Mouse (Mus musculus) hindbrain, embryonic 11.5 days (tissue): ENCODE results near the gene Lzic. TPM values are rescaled to one million over a fixed set of nuclear protein-coding genes. Genes with fewer than 3 reads are reported as not detected.
A peak's percentile ranks its signal among the peaks of the same experiment; 100 is the strongest.

Experiments
- ATAC-seq: fragments of 200-750 bp; cut with Nextera tagmentation; 2 replicates; pipeline ENCODE4 v1.8.0; 2017; ENCODE audit warnings: mild to moderate bottlenecking, moderate TSS enrichment, moderate library complexity; ENCODE audit not compliant: low FRiP score
- DNase-seq: peaks from one replicate; pipeline ENCODE4 v3.0.0-alpha.2; 2015; ENCODE audit warnings: low spot score
- H3K27ac ChIP-seq: fragments of 300-500 bp; sonication (generic); 2 replicates; pipeline ENCODE4 v1.5.1; 2014; ENCODE audit warnings: mild to moderate bottlenecking, low read depth, low read length
- H3K27me3 ChIP-seq: fragments of 300-500 bp; sonication (generic); 2 replicates; pipeline ENCODE4 v1.6.1; 2014; ENCODE audit warnings: mild to moderate bottlenecking, low read length, moderate library complexity, mixed read lengths; ENCODE audit not compliant: control insufficient read depth, insufficient read depth
- H3K36me3 ChIP-seq: fragments of 300-500 bp; sonication (generic); 2 replicates; pipeline ENCODE4 v1.6.1; 2014; ENCODE audit warnings: mild to moderate bottlenecking, low read length, moderate library complexity, mixed read lengths; ENCODE audit not compliant: control insufficient read depth, insufficient read depth
- H3K4me1 ChIP-seq: fragments of 300-500 bp; sonication (generic); replicated peaks from 2 replicates; pipeline ENCODE4 v1.6.1; 2014; ENCODE audit warnings: low read length, mixed read lengths; ENCODE audit not compliant: control insufficient read depth, insufficient read depth
- H3K4me2 ChIP-seq: fragments of 300-500 bp; sonication (generic); replicated peaks from 2 replicates; pipeline ENCODE4 v1.6.1; 2014; ENCODE audit warnings: mild to moderate bottlenecking, low read depth, low read length
- H3K4me3 ChIP-seq: fragments of 300-500 bp; sonication (generic); 2 replicates; pipeline ENCODE4 v1.5.1; 2014; ENCODE audit warnings: low read depth, low read length
- H3K9ac ChIP-seq: fragments of 300-500 bp; sonication (generic); 2 replicates; pipeline ENCODE4 v1.6.1; 2014; ENCODE audit warnings: low read depth, low read length
- H3K9me3 ChIP-seq: fragments of 300-500 bp; sonication (generic); 2 replicates; pipeline ENCODE4 v1.6.1; 2016; ENCODE audit warnings: low read length; ENCODE audit not compliant: control insufficient read depth
- WGBS: fragments of 180-500 bp; shearing (Covaris S2); extraction: QIAGEN DNeasy Blood & Tissue Kit; methylation state at CpG from one replicate; pipeline ENCODE4 v1.1.7; 2014; 5-methylcytosine and 5-hydroxymethylcytosine counted together
- polyA plus RNA-seq: library from polyadenylated mRNA; unstranded; fragments of >200 nt; fragmentation: Nextera tagmentation; extraction: Ambion mirVana; gene quantifications from 2 replicates; pipeline ENCODE4 v1.2.1, GENCODE M21; 2014

The Lzic gene
- 48.4 and 54.8 TPM in 2 replicates for polyA plus RNA-seq

GRCm38 (mm10) chr4:149485053-149485824, at the start of gene Lzic, which contains the start of gene Nmnat1:
Gene Lzic, plus strand, starts transcription at chr4:149485229.
Gene Nmnat1, minus strand, starts transcription at chr4:149485202.
- peak within 1 kb of the TSS; percentile 73 for H3K4me2 ChIP-seq
- WGBS: under 1% methylated on average over 60 of the region's 60 CpGs

GRCm38 (mm10) chr4:149440576-149440975, 44.5 kb upstream of the Lzic start:
- Histone ChIP-seq H3K4me2 (no peak overlapping the region), H3K4me3 (no peak overlapping the region), H3K9ac (no peak overlapping the region), H3K27ac (no peak overlapping the region), H3K27me3 (no peaks in the 10 kb centered on the region), H3K4me1 (no peaks in the 10 kb centered on the region), H3K36me3 (no peaks in the 10 kb centered on the region), H3K9me3 (no peaks in the 10 kb centered on the region)
- ATAC-seq (no peak), DNase-seq (no peak)
- WGBS: 69% methylated on average over 8 of the region's 8 CpGs

More at GRCm38 (mm10) chr4:149485053-149485824, at the start of gene Lzic, which contains the start of gene Nmnat1:
- H3K4me3 ChIP-seq: peak within 1 kb of the TSS; percentile 76
- no peaks in the 10 kb centered on the region for H3K27me3 ChIP-seq
- peak within 1 kb of the TSS; percentile 55 for H3K27ac ChIP-seq
- DNase-seq: peak; percentile 95
- peak; percentile 98 for ATAC-seq
- H3K9ac ChIP-seq: peak within 1 kb of the TSS; percentile 64
- H3K4me1 ChIP-seq: 0 out of 2 replicates have a peak, but pooled peaks cover 3% of the 10 kb centered on the region
- no peaks in the 10 kb centered on the region for H3K9me3 ChIP-seq
- H3K36me3 ChIP-seq: no peaks in the 10 kb centered on the region

- 73% methylated on average over 3 of the region's 3 CpGs for WGBS
- ATAC-seq (no peak), DNase-seq (no peak)
- Histone ChIP-seq H3K9ac (no peak overlapping the region), H3K36me3 (no peaks in the 10 kb centered on the region), H3K27me3 (no peaks in the 10 kb centered on the region), H3K4me2 (no peak overlapping the region), H3K27ac (no peak overlapping the region), H3K9me3 (no peaks in the 10 kb centered on the region), H3K4me1 (no peaks in the 10 kb centered on the region; the same call in 1 of the 2 replicates), H3K4me3 (no peak overlapping the region)
Observed at GRCm38 (mm10) chr4:149442436-149442835, 42.6 kb upstream of the Lzic start.

GRCm38 (mm10) chr4:149444465-149444864, 40.6 kb upstream of the Lzic start:
- Histone ChIP-seq H3K9me3 (no peaks in the 10 kb centered on the region), H3K4me2 (peak overlapping the region; percentile 52; the same call in 1 of the 2 replicates), H3K27ac (peak overlapping the region; percentile 92), H3K36me3 (no peaks in the 10 kb centered on the region), H3K4me3 (no peak overlapping the region), H3K27me3 (no peaks in the 10 kb centered on the region), H3K4me1 (no peaks in the 10 kb centered on the region; the same call in 1 of the 2 replicates), H3K9ac (peak overlapping the region; percentile 80)
- DNase-seq (no peak), ATAC-seq (no peak)
- WGBS: 80% methylated on average over 1 of the region's 1 CpGs

- H3K4me1 ChIP-seq: no peaks in the 10 kb centered on the region; the same call in 1 of the 2 replicates
- H3K27me3 ChIP-seq: no peaks in the 10 kb centered on the region
- H3K36me3 ChIP-seq: no peaks in the 10 kb centered on the region
- DNase-seq: peak; percentile 97
- H3K4me2 ChIP-seq: peak overlapping the region; percentile 52
- ATAC-seq: peak; percentile 97
- H3K27ac ChIP-seq: peak overlapping the region; percentile 92
- H3K9me3 ChIP-seq: no peaks in the 10 kb centered on the region
- peak overlapping the region; percentile 28 for H3K4me3 ChIP-seq
- WGBS: under 1% methylated on average over 36 of the region's 36 CpGs
- peak overlapping the region; percentile 80 for H3K9ac ChIP-seq
Observed at GRCm38 (mm10) chr4:149444964-149445701, 39.9 kb upstream of the Lzic start.

GRCm38 (mm10) chr4:149445868-149446267, 39.2 kb upstream of the Lzic start:
- H3K36me3 ChIP-seq: no peaks in the 10 kb centered on the region
- peak overlapping the region; percentile 4; the same call in 1 of the 2 replicates for H3K4me3 ChIP-seq
- H3K9me3 ChIP-seq: no peaks in the 10 kb centered on the region
- H3K4me2 ChIP-seq: peak overlapping the region; percentile 52
- DNase-seq: peak; percentile 86
- no peaks in the 10 kb centered on the region for H3K27me3 ChIP-seq
- 2% methylated on average over 11 of the region's 11 CpGs for WGBS
- peak overlapping the region; percentile 32; the same call in 1 of the 2 replicates for H3K9ac ChIP-seq
- peak overlapping the region; percentile 92 for H3K27ac ChIP-seq
- ATAC-seq: peak; percentile 74
- H3K4me1 ChIP-seq: no peaks in the 10 kb centered on the region; the same call in 1 of the 2 replicates

GRCm38 (mm10) chr4:149446309-149446708, 38.7 kb upstream of the Lzic start:
- ATAC-seq: no peak
- H3K4me1 ChIP-seq: no peaks in the 10 kb centered on the region; the same call in 1 of the 2 replicates
- 0 out of 2 replicates have a peak overlapping the region, but pooled peaks have one; percentile 32 for H3K9ac ChIP-seq
- H3K4me3 ChIP-seq: no peak overlapping the region
- peak overlapping the region; percentile 92 for H3K27ac ChIP-seq
- no peaks in the 10 kb centered on the region for H3K27me3 ChIP-seq
- 45% methylated on average over 1 of the region's 1 CpGs for WGBS
- no peaks in the 10 kb centered on the region for H3K36me3 ChIP-seq
- H3K4me2 ChIP-seq: no peak overlapping the region; the same call in 1 of the 2 replicates
- DNase-seq: no peak
- no peaks in the 10 kb centered on the region for H3K9me3 ChIP-seq

GRCm38 (mm10) chr4:149450636-149451035, 34.4 kb upstream of the Lzic start:
- Histone ChIP-seq H3K4me3 (no peak overlapping the region), H3K36me3 (no peaks in the 10 kb centered on the region), H3K27me3 (no peaks in the 10 kb centered on the region), H3K4me2 (no peak overlapping the region), H3K4me1 (no peaks in the 10 kb centered on the region; the same call in 1 of the 2 replicates), H3K9me3 (no peaks in the 10 kb centered on the region), H3K9ac (no peak overlapping the region), H3K27ac (no peak overlapping the region)
- DNase-seq (no peak), ATAC-seq (no peak)
- WGBS: 85% methylated on average over 3 of the region's 3 CpGs
